9 mouse cellular contexts compared by ENCODE assay signal in the genomic region with DNA sequence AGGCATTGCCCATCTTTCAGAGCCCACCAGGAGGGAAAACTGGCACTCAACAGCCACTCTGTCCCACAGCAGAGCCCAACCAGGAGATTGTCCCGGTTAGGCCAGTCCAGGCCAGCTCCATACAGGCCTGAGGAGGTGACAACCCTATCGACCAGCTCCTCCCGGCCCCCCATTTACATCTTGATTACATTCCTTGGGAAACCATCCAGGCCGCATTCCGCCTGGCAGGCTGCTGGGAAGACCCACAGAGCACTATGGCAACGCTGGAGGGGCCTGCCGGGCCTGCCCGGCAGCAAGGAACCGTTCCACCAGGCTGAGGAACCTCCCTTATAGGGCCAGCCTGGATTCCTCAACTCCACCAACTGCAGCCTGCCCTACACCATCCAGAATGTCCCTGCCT.
DNase-seq lines count a peak whose midpoint lies in the region; ATAC-seq lines count a peak whose summit lies in the region.
"Had no signal": no experiment of that assay in that cellular context is flagged by ENCODE, and none has a peak within 500 bp of the region (broad histone marks: within the 10 kb centered on the region; RNA-seq: fewer than 3 reads in every experiment).

No protein-coding gene starts in this region.

- H3K4me2 ChIP-seq in forebrain, embryonic 16.5 days (ENCODE audit: low read length) = no peak overlapping the region
- no peak overlapping the region for H3K4me2 ChIP-seq in hindbrain, embryonic 15.5 days

- peaks cover 4% of the 10 kb centered on the region; the same call in 1 of the 2 replicates for H3K4me1 ChIP-seq in forebrain, embryonic 16.5 days (replicated peaks; ENCODE audit: control insufficient read depth, insufficient read depth, low read length)
- H3K4me1 ChIP-seq in hindbrain, embryonic 15.5 days (replicated peaks) = no peaks in the 10 kb centered on the region

- H3K4me3 ChIP-seq in forebrain, embryonic 16.5 days (replicated peaks; ENCODE audit: low read length) = no peak overlapping the region
- H3K4me3 ChIP-seq in hindbrain, embryonic 15.5 days = no peak overlapping the region
- H3K4me3 ChIP-seq: megakaryocyte, embryonic 14.5 days had no signal

- ATAC-seq in forebrain, embryonic 16.5 days = peak; percentile 91
- ATAC-seq in hindbrain, embryonic 15.5 days (ENCODE audit: low FRiP score, low read depth) = peak; percentile 91

- no peak overlapping the region for H3K9ac ChIP-seq in forebrain, embryonic 16.5 days (replicated peaks; ENCODE audit: low read depth, low read length)
- H3K9ac ChIP-seq in hindbrain, embryonic 15.5 days = no peak overlapping the region

- no peaks in the 10 kb centered on the region; the same call in 1 of the 2 replicates for H3K27me3 ChIP-seq in forebrain, embryonic 16.5 days (replicated peaks; ENCODE audit: control insufficient read depth, insufficient read depth, low read length)
- H3K27me3 ChIP-seq in hindbrain, embryonic 15.5 days = peaks cover 29% of the 10 kb centered on the region; the same call in 1 of the 2 replicates

- peak; percentile 16 for DNase-seq in urinary bladder, postnatal 25 days (ENCODE audit: low spot score)
- no peak for DNase-seq in urinary bladder, adult 2 months (ENCODE audit: low spot score)
- DNase-seq in lung, postnatal 14 days = peak; percentile 62
- no peak for DNase-seq in frontal cortex, postnatal 10 days (ENCODE audit: low spot score in 2 of 2)
- no peak for DNase-seq in thymus, postnatal 0 days (ENCODE audit: low spot score)
- DNase-seq in urinary bladder, postnatal 36 days (ENCODE audit: low spot score in 2 of 2) = no peak

- H3K9me3 ChIP-seq in forebrain, embryonic 16.5 days (ENCODE audit: control insufficient read depth, low read length) = no peaks in the 10 kb centered on the region
- no peaks in the 10 kb centered on the region for H3K9me3 ChIP-seq in hindbrain, embryonic 15.5 days
- H3K9me3 ChIP-seq: megakaryocyte, embryonic 14.5 days had no signal

- no peak overlapping the region for H3K27ac ChIP-seq in forebrain, embryonic 16.5 days (ENCODE audit: low read length)
- H3K27ac ChIP-seq in hindbrain, embryonic 15.5 days (replicated peaks) = no peak overlapping the region

- H3K36me3 ChIP-seq in forebrain, embryonic 16.5 days (ENCODE audit: control insufficient read depth, insufficient read depth) = no peaks in the 10 kb centered on the region
- no peaks in the 10 kb centered on the region for H3K36me3 ChIP-seq in hindbrain, embryonic 15.5 days

- 15% methylated on average over 9 of the region's 9 CpGs for WGBS in forebrain, embryonic 16.5 days
- WGBS in hindbrain, embryonic 15.5 days = 26% methylated on average over 9 of the region's 9 CpGs

Comparison
In these comparisons a context has a peak if more than half of its experiments do, and no peak if none do; other contexts are left out.
1. DNase-seq: peak in urinary bladder, postnatal 25 days (single experiment) and lung, postnatal 14 days (single experiment); none in urinary bladder, adult 2 months (single experiment), frontal cortex, postnatal 10 days (0 of 2), thymus, postnatal 0 days (single experiment) and urinary bladder, postnatal 36 days (0 of 2).